Mouse (Mus musculus) cerebellum, adult 2 months (tissue): ENCODE data around the gene Aatk.

ENCODE experiments used
- CTCF ChIP-seq: fragments of 200-500 bp; IDR thresholded peaks from 2 replicates; pipeline ENCODE4 v1.5.1; 2011; ENCODE audit warnings: low read depth, mild to moderate bottlenecking, control low read depth, low read length, moderate library complexity, borderline replicate concordance; ENCODE audit not compliant: insufficient read depth
- POLR2A ChIP-seq: fragments of 200-500 bp; IDR thresholded peaks from 2 replicates; pipeline ENCODE4 v1.6.1; 2011; ENCODE audit warnings: low read length, control low read depth, borderline replicate concordance; ENCODE audit not compliant: insufficient read depth

GRCm38 (mm10) chr11:119967892-119968291 lies 79.1 kb downstream of the Aatk start:
- TF ChIP-seq CTCF = no peak
- no peak for TF ChIP-seq POLR2A
